Mouse (Mus musculus): ENCODE data around the gene Gm3336.
A peak's percentile ranks its signal among the peaks of the same experiment; 100 is the strongest.

DNA sequence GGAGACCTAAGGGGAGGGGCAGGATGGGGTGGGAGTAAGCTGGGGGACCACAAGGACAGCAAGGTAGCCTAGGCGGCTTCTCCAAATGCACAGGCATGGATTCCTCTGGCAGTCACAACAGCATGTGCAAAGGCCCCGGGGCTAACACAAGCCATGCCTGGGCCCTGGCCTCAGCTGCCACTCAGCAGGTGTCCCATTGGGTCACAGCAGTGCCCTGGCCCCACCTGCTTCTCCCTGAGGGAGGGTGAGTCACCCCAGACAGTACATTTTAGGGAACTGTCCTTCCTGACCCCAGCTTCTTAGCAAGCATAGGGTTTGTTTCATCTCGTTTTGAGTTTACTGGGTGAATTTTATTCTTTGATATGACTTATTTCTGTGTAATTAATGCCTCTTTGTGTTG lies 35.7 kb upstream of the Gm3336 start:
- TF ChIP-seq POLR2A (IDR thresholded peaks at IDR 0.05; ENCODE audit: insufficient read length, low read depth) (no peak), USF1 (IDR thresholded peaks at IDR 0.05; ENCODE audit: low read depth) (no peak), MYOD1 (IDR thresholded peaks at IDR 0.05; ENCODE audit: control insufficient read depth in 1 of 3, insufficient read length in 2 of 3, low read depth in 2 of 3) (peak in 2 of 3 experiments; percentile 93 to 98), MAX (IDR thresholded peaks at IDR 0.05; ENCODE audit: low read depth) (no peak), REST (IDR thresholded peaks at IDR 0.05; ENCODE audit: insufficient read depth, insufficient read length) (no peak), TCF12 (IDR thresholded peaks at IDR 0.05; ENCODE audit: insufficient read depth, poor library complexity, severe bottlenecking) (peak; percentile 62), MYOG (IDR thresholded peaks at IDR 0.05; ENCODE audit: control insufficient read depth in 1 of 3, insufficient read depth in 1 of 3, insufficient read length in 2 of 3, low read depth in 2 of 3) (peak; percentile 17 to 97 (median 96))
